Mouse (Mus musculus) myocyte (in vitro differentiated cells): ENCODE data around the gene Hspa1l. TPM values are rescaled to one million over a fixed set of nuclear protein-coding genes. Genes with fewer than 3 reads are reported as not detected.

Experiments used
- H3K27me3 ChIP-seq: one replicate; pipeline ENCODE4 v1.6.1; 2011; ENCODE audit not compliant: control insufficient read depth, insufficient read depth, insufficient read length
- H3K36me3 ChIP-seq: one replicate; pipeline ENCODE4 v1.6.1; 2011; ENCODE audit not compliant: control insufficient read depth, insufficient read depth
- H3K4me2 ChIP-seq: one replicate; pipeline ENCODE4 v1.6.1; 2011; ENCODE audit warnings: low read depth, control low read depth
- H3K4me3 ChIP-seq: one replicate; pipeline ENCODE4 v1.5.1; 2011; ENCODE audit warnings: mild to moderate bottlenecking, control low read depth, moderate library complexity
- H3K79me2 ChIP-seq: one replicate; pipeline ENCODE4 v1.6.1; 2011; ENCODE audit not compliant: control insufficient read depth, insufficient read depth
- H3ac ChIP-seq: one replicate; pipeline ENCODE4 v1.6.1; 2011; ENCODE audit not compliant: control insufficient read depth, insufficient read length
- CEBPB ChIP-seq: IDR thresholded peaks from 2 replicates; pipeline ENCODE4 v1.6.1; 2011; ENCODE audit warnings: mild to moderate bottlenecking, moderate library complexity; ENCODE audit not compliant: poor library complexity, insufficient read depth, severe bottlenecking
- E2F4 ChIP-seq: IDR thresholded peaks from one replicate; pipeline ENCODE4 v1.6.1; 2011; ENCODE audit warnings: mild to moderate bottlenecking, control low read depth, moderate library complexity; ENCODE audit not compliant: insufficient read depth
- MAX ChIP-seq: IDR thresholded peaks from one replicate; pipeline ENCODE4 v1.6.1; 2011; ENCODE audit warnings: low read depth, mild to moderate bottlenecking, control low read depth
- MYOD1 ChIP-seq, 3 experiments: IDR thresholded peaks; one replicate each; pipeline ENCODE4 v1.6.1; 2011; ENCODE audit warnings: control low read depth in 2 of 3, low read depth in 2 of 3, mild to moderate bottlenecking in 2 of 3, moderate library complexity in 1 of 3; ENCODE audit not compliant: insufficient read length in 2 of 3, control insufficient read depth in 1 of 3
- MYOG ChIP-seq, 3 experiments: IDR thresholded peaks; one replicate each; pipeline ENCODE4 v1.6.1; 2011; ENCODE audit warnings: control low read depth in 2 of 3, low read depth in 2 of 3, mild to moderate bottlenecking in 2 of 3; ENCODE audit not compliant: insufficient read length in 2 of 3, control insufficient read depth in 1 of 3, insufficient read depth in 1 of 3
- POLR2A ChIP-seq: IDR thresholded peaks from one replicate; pipeline ENCODE4 v1.6.1; 2011; ENCODE audit warnings: low read depth, mild to moderate bottlenecking, control low read depth, moderate library complexity; ENCODE audit not compliant: insufficient read length
- POLR2AphosphoS2 ChIP-seq: IDR thresholded peaks from one replicate; pipeline ENCODE4 v1.6.1; 2011; ENCODE audit warnings: low read depth, control low read depth; ENCODE audit not compliant: insufficient read length
- REST ChIP-seq: IDR thresholded peaks from one replicate; pipeline ENCODE4 v1.6.1; 2011; ENCODE audit warnings: mild to moderate bottlenecking, control low read depth, moderate library complexity; ENCODE audit not compliant: insufficient read depth, insufficient read length
- SRF ChIP-seq: IDR thresholded peaks from one replicate; pipeline ENCODE4 v1.6.1; 2011; ENCODE audit warnings: low read depth; ENCODE audit not compliant: control insufficient read depth, insufficient read length
- TCF12 ChIP-seq: IDR thresholded peaks from one replicate; pipeline ENCODE4 v1.6.1; 2011; ENCODE audit warnings: mild to moderate bottlenecking, control low read depth; ENCODE audit not compliant: poor library complexity, insufficient read depth, severe bottlenecking
- TCF3 ChIP-seq: IDR thresholded peaks from one replicate; pipeline ENCODE4 v1.6.1; 2011; ENCODE audit warnings: low read depth, control low read depth; ENCODE audit not compliant: insufficient read length
- USF1 ChIP-seq: IDR thresholded peaks from one replicate; pipeline ENCODE4 v1.6.1; 2011; ENCODE audit warnings: low read depth, mild to moderate bottlenecking, control low read depth, moderate library complexity
- polyA plus RNA-seq: library from polyadenylated mRNA; unstranded; fragments of >200 nt; fragmentation: generic; extraction: Trizol; gene quantifications from one replicate; pipeline ENCODE4 v1.2.1, GENCODE M21; 2012; ENCODE audit warnings: missing spikeins

Gene Hspa1l
- polyA plus RNA-seq, 1 experiment, result 1.3 TPM

GRCm38 (mm10) chr17:35016791-35017705 lies 44.5 kb downstream of the Hspa1l start:
- Histone ChIP-seq H3K27me3 (no peaks in the 10 kb centered on the region), H3K4me2 (no peak overlapping the region), H3K36me3 (peaks cover 9% of the 10 kb centered on the region), H3K4me3 (no peak overlapping the region), H3ac (no peak overlapping the region), H3K79me2 (no peaks in the 10 kb centered on the region)
- peak; percentile 73 for TF ChIP-seq POLR2AphosphoS2
- TF ChIP-seq USF1, result no peak

- Histone ChIP-seq H3ac (no peak overlapping the region), H3K4me2 (no peak overlapping the region), H3K36me3 (peaks cover 7% of the 10 kb centered on the region), H3K27me3 (no peaks in the 10 kb centered on the region), H3K79me2 (no peaks in the 10 kb centered on the region), H3K4me3 (no peak overlapping the region)
- no peak for TF ChIP-seq MYOD1 (IDR thresholded peaks at IDR 0.05; ENCODE audit: control insufficient read depth in 1 of 3, insufficient read length in 2 of 3, low read depth in 2 of 3)
- TF ChIP-seq CEBPB, result no peak
- TF ChIP-seq USF1, result no peak
- no peak for TF ChIP-seq REST
- no peak for TF ChIP-seq POLR2A
- TF ChIP-seq E2F4, result no peak
- TF ChIP-seq TCF3, result no peak
- no peak for TF ChIP-seq TCF12
- TF ChIP-seq POLR2AphosphoS2, result no peak
- no peak for TF ChIP-seq MYOG (IDR thresholded peaks at IDR 0.05; ENCODE audit: control insufficient read depth in 1 of 3, insufficient read depth in 1 of 3, insufficient read length in 2 of 3, low read depth in 2 of 3)
- no peak for TF ChIP-seq MAX
- no peak for TF ChIP-seq SRF
Measured at GRCm38 (mm10) chr17:35017706-35018030, 45.2 kb downstream of the Hspa1l start.

GRCm38 (mm10) chr17:35018171-35018570 lies 45.7 kb downstream of the Hspa1l start:
- Histone ChIP-seq H3ac (no peak overlapping the region), H3K79me2 (no peaks in the 10 kb centered on the region), H3K27me3 (no peaks in the 10 kb centered on the region), H3K36me3 (peaks cover 1% of the 10 kb centered on the region), H3K4me2 (no peak overlapping the region), H3K4me3 (no peak overlapping the region)
- TF ChIP-seq POLR2A (no peak), REST (no peak), USF1 (no peak), E2F4 (no peak), SRF (no peak), TCF12 (no peak), MAX (no peak), MYOG (IDR thresholded peaks at IDR 0.05; ENCODE audit: control insufficient read depth in 1 of 3, insufficient read depth in 1 of 3, insufficient read length in 2 of 3, low read depth in 2 of 3) (no peak), MYOD1 (IDR thresholded peaks at IDR 0.05; ENCODE audit: control insufficient read depth in 1 of 3, insufficient read length in 2 of 3, low read depth in 2 of 3) (no peak), POLR2AphosphoS2 (no peak)

GRCm38 (mm10) chr17:35019894-35020293 lies 47.4 kb downstream of the Hspa1l start:
- H3K79me2 ChIP-seq, result no peaks in the 10 kb centered on the region
- H3K4me2 ChIP-seq, result no peak overlapping the region
- no peaks in the 10 kb centered on the region for H3K36me3 ChIP-seq
- no peaks in the 10 kb centered on the region for H3K27me3 ChIP-seq
- TF ChIP-seq POLR2A (no peak), USF1 (no peak), TCF3 (no peak), MYOD1 (IDR thresholded peaks at IDR 0.05; ENCODE audit: control insufficient read depth in 1 of 3, insufficient read length in 2 of 3, low read depth in 2 of 3) (no peak), TCF12 (no peak), E2F4 (no peak), CEBPB (no peak), REST (no peak)
- no peak overlapping the region for H3K4me3 ChIP-seq
- no peak overlapping the region for H3ac ChIP-seq

GRCm38 (mm10) chr17:35020551-35020950 lies 48.0 kb downstream of the Hspa1l start:
- no peak for TF ChIP-seq E2F4
- no peak for TF ChIP-seq POLR2AphosphoS2
- TF ChIP-seq USF1, result no peak
- no peak for TF ChIP-seq TCF12
- TF ChIP-seq MYOD1 (IDR thresholded peaks at IDR 0.05; ENCODE audit: control insufficient read depth in 1 of 3, insufficient read length in 2 of 3, low read depth in 2 of 3), result no peak
- TF ChIP-seq TCF3, result no peak
- no peak for TF ChIP-seq SRF
- no peak for TF ChIP-seq REST
- TF ChIP-seq MAX, result no peak
- TF ChIP-seq MYOG (IDR thresholded peaks at IDR 0.05; ENCODE audit: control insufficient read depth in 1 of 3, insufficient read depth in 1 of 3, insufficient read length in 2 of 3, low read depth in 2 of 3), result no peak
- TF ChIP-seq CEBPB, result no peak
- TF ChIP-seq POLR2A, result no peak

More at GRCm38 (mm10) chr17:35020551-35020950, 48.0 kb downstream of the Hspa1l start:
- Histone ChIP-seq H3K4me3 (no peak overlapping the region), H3K36me3 (no peaks in the 10 kb centered on the region), H3K79me2 (no peaks in the 10 kb centered on the region), H3K27me3 (no peaks in the 10 kb centered on the region), H3ac (no peak overlapping the region), H3K4me2 (no peak overlapping the region)
